Mouse (Mus musculus): ENCODE measurements around the gene Olfr350.

Gene Olfr350

GRCm38 (mm10) chr2:36846010-36846409 is at the start of gene Olfr350:
Gene Olfr350, plus strand, starts transcription at chr2:36846310.
- in situ Hi-C loops (cut with MboI, MseI) = no loop called here

DNA sequence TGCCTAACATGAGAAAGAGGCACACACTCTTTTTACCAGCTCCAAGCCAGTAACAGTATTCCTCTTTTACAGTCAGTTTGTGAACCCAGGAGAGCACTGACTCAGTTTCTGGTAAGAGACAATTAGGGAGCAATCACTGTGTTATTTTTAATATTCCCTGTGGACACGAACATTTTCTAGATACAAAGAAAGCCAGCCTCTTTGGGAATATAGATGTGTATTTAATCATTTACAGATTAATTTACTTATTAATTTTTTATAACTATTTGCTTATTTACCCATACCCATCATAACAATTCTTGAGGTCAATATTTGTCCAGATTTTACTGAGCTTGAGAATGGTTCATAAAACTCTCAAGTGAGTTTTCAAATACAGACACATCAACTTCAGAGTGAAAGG is 29.2 kb upstream of the Olfr350 start, which contains the start of gene Olfr3:
TSS of gene Olfr3 (minus strand) at position 101 of the 400 bp plus-strand sequence.
- in situ Hi-C loops (cut with MboI, MseI) = no loop called here

DNA sequence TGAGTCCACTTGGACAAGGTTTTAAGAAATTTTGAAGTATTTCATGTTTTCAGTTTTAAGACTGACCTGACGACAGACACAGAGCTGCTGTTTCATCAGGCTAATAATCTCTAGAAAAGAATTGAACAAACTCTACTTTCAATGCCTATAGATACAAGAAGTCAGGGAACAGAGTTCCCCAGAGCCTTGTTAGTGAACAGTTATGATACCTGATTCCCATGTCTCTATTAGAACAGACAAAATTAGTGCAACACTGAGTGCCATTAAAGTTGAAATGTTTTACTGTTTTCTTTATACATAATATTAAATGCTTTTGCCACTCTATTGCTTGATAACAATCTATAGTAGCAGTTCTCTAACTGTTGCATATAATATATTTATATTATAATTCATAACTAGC is 16.4 kb downstream of the Olfr350 start, which contains the start of gene Olfr351:
TSS of gene Olfr351 (minus strand) at position 101 of the 400 bp plus-strand sequence.
- in situ Hi-C loops (cut with MboI, MseI) = no loop called here

GRCm38 (mm10) chr2:36868160-36868559 is 22.1 kb downstream of the Olfr350 start, which contains the start of gene Olfr352:
Gene Olfr352, plus strand, starts transcription at chr2:36868460.
- in situ Hi-C loops (cut with MboI, MseI) = no loop called here

- in situ Hi-C loops (cut with MboI, MseI) = no loop called here
Measured at GRCm38 (mm10) chr2:36892836-36893235, 46.7 kb downstream of the Olfr350 start, which contains the start of gene Olfr353. Gene Olfr353, minus strand, starts transcription at chr2:36892936.

DNA sequence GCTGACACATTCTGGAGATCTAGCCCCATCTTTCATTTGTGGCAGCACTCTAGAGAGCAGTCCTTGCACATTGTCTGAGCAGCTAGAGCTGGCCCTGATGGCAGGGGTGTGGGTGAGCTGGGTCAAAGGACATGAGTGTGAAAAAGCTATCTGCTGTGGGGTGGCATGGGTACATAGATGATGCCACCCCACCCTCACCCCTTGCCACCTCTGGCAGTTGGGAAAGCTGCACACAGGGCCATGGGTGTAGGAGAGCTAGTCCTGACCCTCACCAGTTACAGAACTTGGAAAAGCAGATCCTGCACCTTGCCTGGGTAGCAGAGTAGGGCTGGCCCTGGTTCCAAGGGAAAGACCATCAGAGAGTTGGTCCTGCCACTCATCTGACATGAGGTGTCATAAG is 51.0 kb downstream of the Olfr350 start:
- in situ Hi-C loops (cut with MboI, MseI) = no loop called here

All from T-helper 17 cell (primary cell).